ENCODE assay signal across 9 mouse cellular contexts in genomic region chr4:150396339-150396738, GRCm38 (mm10).
A peak's percentile ranks its signal among the peaks of the same experiment; 100 is the strongest.
DNase-seq lines count a peak whose midpoint lies in the region; ATAC-seq lines count a peak whose summit lies in the region.
"Had no signal": no experiment of that assay in that cellular context is flagged by ENCODE, and none has a peak within 500 bp of the region (broad histone marks: within the 10 kb centered on the region; RNA-seq: fewer than 3 reads in every experiment).

No protein-coding gene starts in this region.

- H3K4me3 ChIP-seq in heart, embryonic 12.5 days, result no peak overlapping the region
- H3K4me3 ChIP-seq in forebrain, embryonic 11.5 days (ENCODE audit: low read depth, low read length), result no peak overlapping the region
- no peak overlapping the region for H3K4me3 ChIP-seq in midbrain, embryonic 15.5 days

- H3K9ac ChIP-seq in heart, embryonic 12.5 days, result no peak overlapping the region
- no peak overlapping the region; the same call in 1 of the 2 replicates for H3K9ac ChIP-seq in forebrain, embryonic 11.5 days (ENCODE audit: low read length)
- H3K9ac ChIP-seq in midbrain, embryonic 15.5 days, result no peak overlapping the region

- H3K36me3 ChIP-seq in heart, embryonic 12.5 days, result no peaks in the 10 kb centered on the region
- no peaks in the 10 kb centered on the region for H3K36me3 ChIP-seq in forebrain, embryonic 11.5 days (ENCODE audit: control insufficient read depth, insufficient read depth, low read length)
- no peaks in the 10 kb centered on the region for H3K36me3 ChIP-seq in midbrain, embryonic 15.5 days (replicated peaks)

- H3K4me2 ChIP-seq in heart, embryonic 12.5 days, result no peak overlapping the region
- no peak overlapping the region for H3K4me2 ChIP-seq in forebrain, embryonic 11.5 days (ENCODE audit: low read depth, low read length, severe bottlenecking)
- no peak overlapping the region for H3K4me2 ChIP-seq in midbrain, embryonic 15.5 days

- H3K4me1 ChIP-seq in heart, embryonic 12.5 days (replicated peaks), result peaks cover 77% of the 10 kb centered on the region
- H3K4me1 ChIP-seq in forebrain, embryonic 11.5 days (replicated peaks; ENCODE audit: control insufficient read depth, insufficient read depth, low read length), result peaks cover 27% of the 10 kb centered on the region
- H3K4me1 ChIP-seq in midbrain, embryonic 15.5 days, result peaks cover 76% of the 10 kb centered on the region

- no peak for ATAC-seq in heart, embryonic 12.5 days (ENCODE audit: insufficient number of reproducible peaks, low FRiP score)
- ATAC-seq in forebrain, embryonic 11.5 days (replicated peaks; ENCODE audit: low FRiP score), result no peak
- no peak for ATAC-seq in midbrain, embryonic 15.5 days (replicated peaks)

- DNase-seq in heart, adult 9 months (ENCODE audit: low spot score in 2 of 2), result no peak
- no peak for DNase-seq in forebrain, embryonic 11.5 days (ENCODE audit: low spot score)
- DNase-seq in kidney, adult 8-10 months, result peak; percentile 53 to 57
- DNase-seq in cerebellum, adult 8-10 months, result no peak
- no peak for DNase-seq in cerebellum, adult 11-12 months
- no peak for DNase-seq in adrenal gland, postnatal 10 days
- DNase-seq: B cell, adult 2 months had no signal

- H3K27ac ChIP-seq in heart, embryonic 12.5 days (ENCODE audit: poor library complexity, severe bottlenecking), result peak overlapping the region; percentile 73
- H3K27ac ChIP-seq in forebrain, embryonic 11.5 days (ENCODE audit: low read depth, low read length), result peak overlapping the region; percentile 46
- H3K27ac ChIP-seq in midbrain, embryonic 15.5 days, result peak overlapping the region; percentile 73

- no peaks in the 10 kb centered on the region for H3K27me3 ChIP-seq in heart, embryonic 12.5 days (replicated peaks)
- no peaks in the 10 kb centered on the region for H3K27me3 ChIP-seq in forebrain, embryonic 11.5 days (ENCODE audit: control insufficient read depth, insufficient read depth, low read length)
- H3K27me3 ChIP-seq in midbrain, embryonic 15.5 days (replicated peaks), result no peaks in the 10 kb centered on the region

- H3K9me3 ChIP-seq in heart, embryonic 12.5 days (replicated peaks), result no peaks in the 10 kb centered on the region
- H3K9me3 ChIP-seq in forebrain, embryonic 11.5 days (ENCODE audit: control insufficient read depth, low read length), result no peaks in the 10 kb centered on the region
- no peaks in the 10 kb centered on the region for H3K9me3 ChIP-seq in midbrain, embryonic 15.5 days

Comparison
In these comparisons a context has a peak if more than half of its experiments do, and no peak if none do; other contexts are left out.
1. DNase-seq: peak in kidney, adult 8-10 months (2 of 2); none in heart, adult 9 months (0 of 2), forebrain, embryonic 11.5 days (single experiment), cerebellum, adult 8-10 months (single experiment), cerebellum, adult 11-12 months (single experiment) and adrenal gland, postnatal 10 days (single experiment).
2. Peak in every context shown above with its lines, with median percentiles within 50 percentile points of each other: H3K27ac ChIP-seq.